Mouse (Mus musculus): ENCODE data around the gene Tpcn1. TPM values are rescaled to one million over a fixed set of nuclear protein-coding genes. Genes with fewer than 3 reads are reported as not detected.

Gene Tpcn1
- polyA plus RNA-seq, 2 experiments: 17.8 to 19.3 TPM

GRCm38 (mm10) chr5:120568964-120569363, 19.5 kb downstream of the Tpcn1 start:
- ATAC-seq (ENCODE audit: insufficient read depth) (no peak), DNase-seq (ENCODE audit: low read depth in 3 of 3, low spot score in 3 of 3) (no peak)
- no peak overlapping the region for H3K27ac ChIP-seq
- no peak overlapping the region for H3K4me2 ChIP-seq (ENCODE audit: low read depth)
- no peak overlapping the region for H3K9ac ChIP-seq (replicated peaks)
- no peak overlapping the region for H3K4me3 ChIP-seq (ENCODE audit: insufficient read depth in 1 of 2, low read depth in 2 of 2, low read length in 2 of 2)
- H3K4me1 ChIP-seq (replicated peaks; ENCODE audit: control insufficient read depth in 2 of 2, insufficient read depth in 2 of 2, low read length in 1 of 2): peaks cover 0 to 19% of the 10 kb centered on the region in 2 experiments; a peak in 2 of 4 replicates
- no peaks in the 10 kb centered on the region for H3K9me3 ChIP-seq (ENCODE audit: control insufficient read depth, low read length)
- TF ChIP-seq CTCF (IDR thresholded peaks at IDR 0.05; ENCODE audit: low read depth): no peak
- TF ChIP-seq EP300 (IDR thresholded peaks at IDR 0.05; ENCODE audit: low read depth): no peak
- no peaks in the 10 kb centered on the region for H3K27me3 ChIP-seq (ENCODE audit: control insufficient read depth, insufficient read depth, low read length)
- WGBS (ENCODE audit: insufficient replicate concordance): 48% methylated on average over 4 of the region's 4 CpGs
- H3K36me3 ChIP-seq (replicated peaks; ENCODE audit: control insufficient read depth, insufficient read depth, low read depth): no peaks in the 10 kb centered on the region; the same call in 1 of the 2 replicates

DNA sequence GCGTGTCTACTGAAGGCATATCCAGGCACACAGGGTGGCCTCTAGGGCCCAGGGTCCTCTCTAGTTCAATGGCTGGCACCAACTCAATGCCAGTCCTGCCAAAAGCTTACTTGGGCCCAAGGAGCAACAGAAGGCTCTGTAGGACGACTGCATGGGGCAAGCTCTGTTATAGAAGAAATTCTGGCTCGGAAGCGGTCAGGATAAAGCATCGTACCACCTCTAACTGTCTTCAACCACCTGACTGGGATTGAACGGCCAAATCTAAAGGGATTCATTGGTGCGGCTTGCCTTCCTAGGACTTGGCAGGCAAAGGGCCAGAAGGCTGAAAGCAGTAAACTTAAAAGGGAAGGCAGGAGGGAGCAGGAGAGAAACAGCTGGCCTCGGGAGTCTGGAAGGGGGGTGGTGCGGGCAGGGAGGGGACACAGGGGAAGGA, 20.1 kb downstream of the Tpcn1 start:
- peaks cover 0 to 21% of the 10 kb centered on the region in 2 experiments; a peak in 2 of 4 replicates for H3K4me1 ChIP-seq (replicated peaks; ENCODE audit: control insufficient read depth in 2 of 2, insufficient read depth in 2 of 2, low read length in 1 of 2)
- WGBS (ENCODE audit: insufficient replicate concordance): 79% methylated on average over 9 of the region's 9 CpGs
- H3K27ac ChIP-seq: no peak overlapping the region
- no peaks in the 10 kb centered on the region; the same call in 1 of the 2 replicates for H3K36me3 ChIP-seq (replicated peaks; ENCODE audit: control insufficient read depth, insufficient read depth, low read depth)
- no peak overlapping the region for H3K9ac ChIP-seq (replicated peaks)
- TF ChIP-seq EP300 (IDR thresholded peaks at IDR 0.05; ENCODE audit: low read depth) (no peak), CTCF (IDR thresholded peaks at IDR 0.05; ENCODE audit: low read depth) (no peak)
- DNase-seq (ENCODE audit: low read depth in 3 of 3, low spot score in 3 of 3): no peak
- no peak overlapping the region for H3K4me3 ChIP-seq (ENCODE audit: insufficient read depth in 1 of 2, low read depth in 2 of 2, low read length in 2 of 2)
- H3K4me2 ChIP-seq (ENCODE audit: low read depth): no peak overlapping the region
- no peak for ATAC-seq (ENCODE audit: insufficient read depth)
- H3K9me3 ChIP-seq (ENCODE audit: control insufficient read depth, low read length): no peaks in the 10 kb centered on the region
- no peaks in the 10 kb centered on the region for H3K27me3 ChIP-seq (ENCODE audit: control insufficient read depth, insufficient read depth, low read length)

GRCm38 (mm10) chr5:120567761-120568211, 20.7 kb downstream of the Tpcn1 start:
- H3K9ac ChIP-seq (replicated peaks): no peak overlapping the region
- 80% methylated on average over 14 of the region's 14 CpGs for WGBS (ENCODE audit: insufficient replicate concordance)
- ATAC-seq (ENCODE audit: insufficient read depth) (no peak), DNase-seq (ENCODE audit: low read depth in 3 of 3, low spot score in 3 of 3) (no peak)
- H3K4me2 ChIP-seq (ENCODE audit: low read depth): no peak overlapping the region
- no peaks in the 10 kb centered on the region for H3K36me3 ChIP-seq (replicated peaks; ENCODE audit: control insufficient read depth, insufficient read depth, low read depth)
- no peaks in the 10 kb centered on the region for H3K27me3 ChIP-seq (ENCODE audit: control insufficient read depth, insufficient read depth, low read length)
- no peak overlapping the region for H3K27ac ChIP-seq
- TF ChIP-seq EP300 (IDR thresholded peaks at IDR 0.05; ENCODE audit: low read depth): no peak
- TF ChIP-seq CTCF (IDR thresholded peaks at IDR 0.05; ENCODE audit: low read depth): no peak
- H3K4me3 ChIP-seq (ENCODE audit: insufficient read depth in 1 of 2, low read depth in 2 of 2, low read length in 2 of 2): no peak overlapping the region
- peaks cover 1 to 23% of the 10 kb centered on the region in 2 experiments for H3K4me1 ChIP-seq (replicated peaks; ENCODE audit: control insufficient read depth in 2 of 2, insufficient read depth in 2 of 2, low read length in 1 of 2)
- H3K9me3 ChIP-seq (ENCODE audit: control insufficient read depth, low read length): no peaks in the 10 kb centered on the region

- Histone ChIP-seq H3K9ac (replicated peaks) (no peak overlapping the region), H3K27me3 (ENCODE audit: control insufficient read depth, insufficient read depth, low read length) (no peaks in the 10 kb centered on the region), H3K4me2 (ENCODE audit: low read depth) (no peak overlapping the region), H3K36me3 (replicated peaks; ENCODE audit: control insufficient read depth, insufficient read depth, low read depth) (no peaks in the 10 kb centered on the region), H3K9me3 (ENCODE audit: control insufficient read depth, low read length) (no peaks in the 10 kb centered on the region), H3K27ac (no peak overlapping the region), H3K4me3 (ENCODE audit: insufficient read depth in 1 of 2, low read depth in 2 of 2, low read length in 2 of 2) (no peak overlapping the region), H3K4me1 (replicated peaks; ENCODE audit: control insufficient read depth in 2 of 2, insufficient read depth in 2 of 2, low read length in 1 of 2) (peaks cover 4 to 24% of the 10 kb centered on the region in 2 experiments)
- no peak for ATAC-seq (ENCODE audit: insufficient read depth)
- 61% methylated on average over 21 of the region's 21 CpGs for WGBS (ENCODE audit: insufficient replicate concordance)
- DNase-seq (ENCODE audit: low read depth in 3 of 3, low spot score in 3 of 3): no peak
- TF ChIP-seq EP300 (IDR thresholded peaks at IDR 0.05; ENCODE audit: low read depth) (no peak), CTCF (IDR thresholded peaks at IDR 0.05; ENCODE audit: low read depth) (no peak)
Observed at GRCm38 (mm10) chr5:120567253-120567701, 21.2 kb downstream of the Tpcn1 start.

GRCm38 (mm10) chr5:120566681-120567252, 21.7 kb downstream of the Tpcn1 start:
- ATAC-seq (ENCODE audit: insufficient read depth) (no peak), DNase-seq (ENCODE audit: low read depth in 3 of 3, low spot score in 3 of 3) (no peak)
- Histone ChIP-seq H3K36me3 (replicated peaks; ENCODE audit: control insufficient read depth, insufficient read depth, low read depth) (no peaks in the 10 kb centered on the region), H3K4me2 (ENCODE audit: low read depth) (no peak overlapping the region), H3K27me3 (ENCODE audit: control insufficient read depth, insufficient read depth, low read length) (no peaks in the 10 kb centered on the region), H3K27ac (no peak overlapping the region), H3K9ac (replicated peaks) (no peak overlapping the region), H3K4me1 (replicated peaks; ENCODE audit: control insufficient read depth in 2 of 2, insufficient read depth in 2 of 2, low read length in 1 of 2) (peaks cover 4 to 24% of the 10 kb centered on the region in 2 experiments), H3K4me3 (ENCODE audit: insufficient read depth in 1 of 2, low read depth in 2 of 2, low read length in 2 of 2) (no peak overlapping the region), H3K9me3 (ENCODE audit: control insufficient read depth, low read length) (no peaks in the 10 kb centered on the region)
- WGBS (ENCODE audit: insufficient replicate concordance): 57% methylated on average over 9 of the region's 9 CpGs
- TF ChIP-seq CTCF (IDR thresholded peaks at IDR 0.05; ENCODE audit: low read depth) (no peak), EP300 (IDR thresholded peaks at IDR 0.05; ENCODE audit: low read depth) (no peak)
